Mouse (Mus musculus): ENCODE data around the gene Nat8f5.
"Not testable (repeated sequence)": the region's sequence is repeated elsewhere in the genome, so short reads cannot be mapped to it uniquely, and the experiment has no call there.

Gene Nat8f5

DNA sequence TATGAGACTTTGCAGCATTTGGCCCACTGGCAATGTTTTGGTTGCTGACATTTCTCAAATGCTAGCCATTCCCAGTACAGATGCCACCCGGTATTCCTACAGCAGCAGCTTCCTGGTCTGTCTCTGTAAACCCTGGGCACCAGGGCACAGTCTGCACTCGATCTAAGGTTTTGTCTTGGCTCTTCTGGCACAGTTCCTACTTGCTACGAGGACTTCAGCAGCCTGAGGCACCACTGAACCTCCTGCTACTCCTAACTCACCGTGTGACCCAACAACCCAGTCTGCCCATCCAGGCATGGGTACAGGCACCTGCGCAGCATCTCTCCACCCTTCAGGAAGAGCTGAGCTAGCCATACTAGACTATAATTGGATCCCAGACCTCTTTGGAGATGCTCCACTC lies 15.3 kb upstream of the Nat8f5 start:
- not testable (repeated sequence) for DNase-seq (ENCODE audit: low spot score)

DNA sequence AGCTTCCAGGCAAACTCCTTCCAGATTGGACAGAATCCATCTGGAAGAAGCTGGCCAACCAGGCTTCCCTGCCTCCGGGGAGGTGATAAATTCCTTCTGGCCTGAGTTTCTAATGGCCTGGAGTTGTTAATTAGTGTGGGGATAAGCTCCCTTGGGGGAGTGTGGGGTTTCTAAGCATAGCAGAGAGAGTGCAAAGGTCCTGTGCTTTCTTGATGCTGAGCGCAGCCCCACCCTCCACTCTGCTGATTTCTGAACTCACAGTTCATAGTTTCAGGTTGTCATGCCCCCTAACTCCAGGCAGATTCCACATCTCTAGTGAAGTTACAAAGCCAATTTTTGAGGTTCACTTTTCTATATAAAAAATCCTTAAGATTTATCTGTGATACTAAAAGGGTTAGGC lies 14.3 kb upstream of the Nat8f5 start:
- DNase-seq (ENCODE audit: low spot score), result not testable (repeated sequence)

DNA sequence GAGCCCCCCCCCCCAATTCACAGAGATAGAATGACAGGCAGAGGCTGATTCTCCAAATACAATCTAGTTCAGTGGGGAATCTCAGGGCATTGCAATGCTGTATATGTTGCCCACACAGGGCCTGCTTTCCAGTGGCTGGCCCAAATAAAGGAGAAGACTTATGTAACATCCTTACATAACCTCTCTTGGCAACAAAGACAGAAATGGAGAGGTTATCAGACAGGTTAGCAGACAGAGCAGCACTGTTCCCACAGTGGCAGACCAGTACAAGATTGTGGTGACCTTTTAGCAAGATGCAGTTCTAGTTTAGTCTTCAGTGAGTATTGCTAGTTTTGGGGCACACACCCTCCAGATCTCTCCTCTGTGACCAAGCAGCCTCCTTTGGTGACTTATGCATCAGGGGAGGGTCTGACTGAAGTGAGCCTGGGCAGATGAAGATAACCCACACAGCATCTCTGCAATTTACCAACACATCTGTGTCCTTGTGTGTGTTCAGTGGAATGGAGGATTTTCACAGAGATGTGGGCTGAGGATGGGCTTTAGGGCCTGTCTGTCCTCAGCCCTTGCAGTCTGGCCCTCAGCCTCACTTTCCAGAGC lies 13.8 kb upstream of the Nat8f5 start:
- not testable (repeated sequence) for DNase-seq (ENCODE audit: low spot score)

- DNase-seq (ENCODE audit: low spot score), result no peak
These were observed 11.1 kb upstream of the Nat8f5 start, which contains the start of gene Nat8 for GRCm38 (mm10) chr6:85831796-85832321. Gene Nat8, minus strand, starts transcription at chr6:85832082.

GRCm38 (mm10) chr6:85829462-85829861 lies 8.7 kb upstream of the Nat8f5 start:
- DNase-seq (ENCODE audit: low spot score), result no peak

DNA sequence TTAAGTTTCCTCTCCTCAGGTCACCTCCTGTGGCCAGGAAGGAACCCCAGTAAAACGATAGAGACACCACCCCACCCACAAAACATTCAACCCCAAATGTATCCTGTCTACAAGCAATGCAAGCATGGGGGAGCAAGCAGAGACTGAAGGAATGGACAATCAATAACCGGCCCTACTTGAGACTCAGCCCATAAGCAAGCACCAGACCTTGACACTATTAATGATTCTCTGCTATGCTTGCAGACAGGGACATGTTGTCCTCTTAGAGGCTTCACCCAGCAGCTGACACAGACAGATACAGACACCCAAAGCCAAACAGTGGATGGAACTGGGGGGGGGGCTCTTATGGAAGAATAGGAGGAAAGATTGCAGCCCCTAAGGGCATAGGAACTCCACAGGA lies 5.1 kb upstream of the Nat8f5 start:
- DNase-seq (ENCODE audit: low spot score), result no peak

GRCm38 (mm10) chr6:85823382-85824090 lies 2.8 kb upstream of the Nat8f5 start:
- DNase-seq (ENCODE audit: low spot score), result no peak

DNA sequence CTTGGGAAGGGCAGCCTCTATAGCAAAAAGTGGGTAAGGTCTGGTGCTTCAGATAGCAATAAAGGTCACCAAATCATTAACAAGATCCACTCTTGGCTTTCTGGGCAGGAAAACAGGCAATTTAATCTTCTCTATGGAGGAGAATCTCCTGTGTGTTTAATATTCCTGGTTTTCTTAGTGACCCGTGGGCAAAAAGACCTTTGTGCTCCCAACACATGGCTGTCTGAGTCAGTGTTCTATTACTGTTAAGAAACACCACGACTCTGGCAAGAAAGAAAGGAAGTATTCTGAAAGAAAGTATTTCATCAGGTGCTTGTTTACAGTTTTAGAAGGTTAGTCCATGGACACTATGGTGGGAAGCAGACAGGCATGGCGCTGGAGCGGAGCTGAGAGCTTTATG lies 1.5 kb upstream of the Nat8f5 start:
- DNase-seq (ENCODE audit: low spot score), result no peak

DNA sequence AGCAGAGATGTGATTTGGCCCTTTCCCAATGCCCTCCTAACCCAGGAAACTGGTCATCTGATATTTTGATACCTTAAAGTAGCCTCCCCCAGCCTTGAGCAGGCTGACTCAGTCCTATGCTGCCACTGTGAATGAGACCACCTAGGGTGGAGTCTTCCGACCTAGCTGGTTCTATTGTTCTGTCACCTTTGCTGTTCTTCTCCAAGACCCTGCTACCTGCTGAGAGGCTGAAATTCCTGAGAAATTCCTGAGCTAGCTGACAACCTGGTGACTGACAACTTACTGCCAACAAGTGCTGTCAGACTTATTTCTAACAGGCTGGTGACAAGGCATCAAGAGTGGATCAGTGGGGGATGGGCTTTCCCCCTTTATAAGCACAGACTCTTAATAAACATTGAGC lies 2.4 kb downstream of the Nat8f5 start:
- DNase-seq (ENCODE audit: low spot score), result no peak

DNA sequence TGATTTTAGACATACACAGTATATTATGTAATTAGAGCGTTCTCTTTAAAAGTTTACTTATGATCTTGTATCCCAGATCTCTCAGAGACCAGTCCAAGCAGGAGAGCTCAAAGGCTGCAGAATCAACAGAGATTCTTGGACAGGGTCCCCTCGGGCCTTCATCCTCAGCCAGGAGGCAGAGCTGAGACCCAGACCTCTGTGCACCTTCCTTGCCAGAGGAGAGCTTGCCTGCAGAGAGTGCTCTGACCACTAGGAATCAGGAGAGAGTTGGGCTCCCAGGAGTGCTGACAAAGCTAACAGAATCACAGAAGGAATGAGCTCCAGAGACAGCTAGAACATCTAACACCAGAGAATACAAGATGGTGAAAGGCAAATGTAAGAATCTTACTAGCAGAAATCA lies 7.4 kb downstream of the Nat8f5 start:
- DNase-seq (ENCODE audit: low spot score), result no peak

DNA sequence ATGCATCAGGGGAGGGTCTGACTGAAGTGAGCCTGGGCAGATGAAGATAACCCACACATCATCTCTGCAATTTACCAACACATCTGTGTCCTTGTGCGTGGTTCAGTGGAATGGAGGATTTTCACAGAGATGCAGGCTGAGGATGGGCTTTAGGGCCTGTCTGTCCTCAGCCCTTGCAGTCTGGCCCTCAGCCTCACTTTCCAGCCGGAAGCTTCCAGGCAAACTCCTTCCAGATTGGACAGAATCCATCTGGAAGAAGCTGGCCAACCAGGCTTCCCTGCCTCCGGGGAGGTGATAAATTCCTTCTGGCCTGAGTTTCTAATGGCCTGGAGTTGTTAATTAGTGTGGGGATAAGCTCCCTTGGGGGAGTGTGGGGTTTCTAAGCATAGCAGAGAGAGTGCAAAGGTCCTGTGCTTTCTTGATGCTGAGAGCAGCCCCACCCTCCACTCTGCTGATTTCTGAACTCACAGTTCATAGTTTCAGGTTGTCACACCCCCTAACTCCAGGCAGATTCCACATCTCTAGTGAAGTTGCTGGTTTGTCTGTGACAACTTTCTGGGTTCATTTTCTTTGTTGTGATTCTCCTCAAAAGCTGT lies 9.7 kb downstream of the Nat8f5 start:
- not testable (repeated sequence) for DNase-seq (ENCODE audit: low spot score)

GRCm38 (mm10) chr6:85810514-85810913 lies 10.3 kb downstream of the Nat8f5 start:
- not testable (repeated sequence) for DNase-seq (ENCODE audit: low spot score)

DNA sequence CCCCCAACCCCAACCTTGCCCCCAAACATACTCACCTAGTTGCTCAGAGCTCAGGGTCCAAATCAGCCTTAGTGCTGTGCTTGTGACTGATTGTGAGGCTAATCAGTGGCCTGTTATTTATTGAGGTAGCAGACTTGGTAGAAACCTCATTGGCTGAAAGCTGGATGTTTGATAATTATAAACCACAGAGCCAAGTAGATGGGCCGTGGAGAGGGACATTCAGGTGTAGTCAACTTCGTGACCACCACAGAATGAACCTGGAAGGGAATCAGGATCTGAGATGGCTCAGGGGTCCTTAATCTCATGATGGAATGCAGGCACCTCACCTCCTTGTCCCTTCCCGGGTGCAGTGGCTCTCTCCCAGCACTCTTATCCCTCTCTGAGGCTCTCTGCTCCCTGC lies 11.0 kb downstream of the Nat8f5 start:
- not testable (repeated sequence) for DNase-seq (ENCODE audit: low spot score)

DNA sequence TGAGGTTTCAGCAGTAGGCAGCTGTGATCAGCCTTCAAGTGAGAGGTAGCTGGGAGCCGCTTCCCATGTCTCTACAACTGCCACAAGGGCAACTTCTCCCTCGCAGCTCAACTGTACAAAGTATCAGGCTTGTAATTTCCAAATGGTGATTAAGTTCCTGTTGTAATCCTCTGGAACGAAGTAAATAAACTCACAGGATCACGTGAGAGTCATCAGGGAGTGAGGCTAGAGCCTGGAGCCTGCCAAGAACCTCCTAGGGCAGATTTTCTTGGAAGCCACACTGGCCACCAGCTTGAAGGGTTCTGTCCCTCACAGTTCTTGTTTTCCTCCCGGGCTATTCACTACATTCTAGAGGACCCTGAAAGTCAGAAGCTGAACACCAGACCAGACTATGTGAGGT lies 17.6 kb downstream of the Nat8f5 start:
- not testable (repeated sequence) for DNase-seq (ENCODE audit: low spot score)
